Mouse (Mus musculus) embryonic facial prominence, embryonic 15.5 days (tissue): ENCODE measurements around the gene Zfand6. TPM values are rescaled to one million over a fixed set of nuclear protein-coding genes. Genes with fewer than 3 reads are reported as not detected.
A peak's percentile ranks its signal among the peaks of the same experiment; 100 is the strongest.

ENCODE experiments used
- ATAC-seq: fragments of 200-750 bp; cut with Nextera tagmentation; 2 replicates; pipeline ENCODE4 v1.8.0; 2017; ENCODE audit warnings: low read depth, moderate TSS enrichment; ENCODE audit not compliant: insufficient number of reproducible peaks, low FRiP score, low TSS enrichment
- H3K27ac ChIP-seq: fragments of 300-500 bp; sonication (generic); replicated peaks from 2 replicates; pipeline ENCODE4 v1.5.1; 2015; ENCODE audit warnings: mild to moderate bottlenecking, inconsistent platforms
- H3K27me3 ChIP-seq: fragments of 300-500 bp; sonication (generic); 2 replicates; pipeline ENCODE4 v1.6.1; 2015; ENCODE audit warnings: inconsistent platforms
- H3K36me3 ChIP-seq: fragments of 300-500 bp; sonication (generic); 2 replicates; pipeline ENCODE4 v1.6.1; 2015; ENCODE audit warnings: mild to moderate bottlenecking, inconsistent platforms
- H3K4me1 ChIP-seq: fragments of 300-500 bp; sonication (generic); 2 replicates; pipeline ENCODE4 v1.6.1; 2015; ENCODE audit warnings: inconsistent platforms
- H3K4me2 ChIP-seq: fragments of 300-500 bp; sonication (generic); replicated peaks from 2 replicates; pipeline ENCODE4 v1.6.1; 2015; ENCODE audit warnings: mild to moderate bottlenecking, inconsistent platforms
- H3K4me3 ChIP-seq: fragments of 300-500 bp; sonication (generic); replicated peaks from 2 replicates; pipeline ENCODE4 v1.5.1; 2015; ENCODE audit warnings: mild to moderate bottlenecking, inconsistent platforms
- H3K9ac ChIP-seq: fragments of 300-500 bp; sonication (generic); 2 replicates; pipeline ENCODE4 v1.6.1; 2015; ENCODE audit warnings: inconsistent platforms
- H3K9me3 ChIP-seq: fragments of 300-500 bp; sonication (generic); replicated peaks from 2 replicates; pipeline ENCODE4 v1.6.1; 2016; ENCODE audit warnings: inconsistent platforms
- WGBS: fragments of 180-500 bp; shearing (Covaris S2); methylation state at CpG from one replicate; pipeline ENCODE4 v1.1.7; 2015; 5-methylcytosine and 5-hydroxymethylcytosine counted together
- polyA plus RNA-seq: library from polyadenylated mRNA; unstranded; fragments of >200 nt; fragmentation: Nextera tagmentation; extraction: Ambion mirVana; gene quantifications from 2 replicates; pipeline ENCODE4 v1.2.1, GENCODE M21; 2015

Zfand6 gene
- polyA plus RNA-seq: 157 and 158 TPM in 2 replicates

DNA sequence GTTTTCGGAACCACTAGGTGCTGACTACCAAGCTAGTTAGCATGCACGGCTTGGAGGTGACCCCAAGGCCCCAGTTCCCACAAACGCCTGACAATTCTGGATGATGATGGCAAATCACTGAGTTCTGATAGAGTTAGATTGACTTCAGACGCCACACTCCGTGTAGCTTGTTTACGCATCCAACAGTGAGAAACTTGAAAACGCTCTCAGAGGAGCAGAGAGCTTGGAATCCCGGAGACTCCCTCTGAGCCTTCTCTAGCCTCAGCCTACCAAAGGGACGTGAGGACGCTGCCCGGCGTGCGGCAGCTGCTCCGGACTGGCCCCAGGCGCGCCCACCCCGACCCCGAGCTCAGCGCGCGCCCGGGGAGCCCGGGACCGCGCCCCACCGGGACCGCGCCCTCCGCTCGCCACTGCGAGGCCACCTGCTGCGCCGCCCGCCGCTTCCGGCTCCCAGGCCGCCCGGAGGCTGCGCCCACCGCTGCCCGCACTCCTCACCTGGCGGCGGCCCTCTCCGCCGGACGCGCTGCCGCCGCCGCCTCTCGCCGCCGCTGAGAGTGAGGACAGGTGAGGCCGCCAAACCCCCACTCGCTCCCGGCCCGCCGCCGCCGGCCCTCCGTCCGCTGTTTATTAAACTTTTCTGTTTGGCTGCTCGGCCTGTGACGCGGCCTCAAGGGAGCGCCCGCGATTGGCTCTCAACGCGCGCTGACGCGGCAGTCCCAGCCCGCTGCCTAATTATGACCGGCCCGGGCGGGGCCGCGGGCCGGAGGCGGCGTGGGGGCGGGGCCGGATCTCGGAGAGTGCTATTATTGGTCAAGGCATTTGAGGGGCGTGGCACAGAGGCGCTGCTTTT lies at the start of gene Zfand6:
Gene Zfand6, minus strand, starts transcription at position 709 of the 850 bp plus-strand sequence.
- Histone ChIP-seq H3K9me3 (no peaks in the 10 kb centered on the region), H3K36me3 (no peaks in the 10 kb centered on the region)
- under 1% methylated on average over 86 of the region's 87 CpGs for WGBS

DNA sequence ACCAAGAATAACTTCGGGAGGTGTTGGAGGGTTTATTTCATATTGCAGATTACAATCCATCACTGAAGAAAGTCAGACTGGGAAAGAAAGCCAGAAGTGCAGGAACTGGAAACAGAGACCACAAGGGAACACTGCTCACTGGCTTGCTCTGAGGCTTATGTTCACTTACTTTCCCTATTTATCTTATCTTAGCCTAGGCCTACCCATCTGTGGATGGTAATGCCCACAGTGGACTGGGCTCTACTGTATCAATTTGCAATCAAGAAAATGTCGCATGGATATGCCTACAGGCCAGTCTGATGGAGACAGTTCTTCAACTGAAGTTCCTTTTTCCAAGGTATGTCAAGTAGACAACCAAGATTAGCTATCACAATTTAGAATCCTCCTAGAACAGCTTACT lies 47.0 kb upstream of the Zfand6 start:
- Histone ChIP-seq H3K4me1 (no peaks in the 10 kb centered on the region), H3K9me3 (no peaks in the 10 kb centered on the region), H3K4me2 (no peak overlapping the region), H3K27me3 (no peaks in the 10 kb centered on the region), H3K27ac (no peak overlapping the region), H3K36me3 (no peaks in the 10 kb centered on the region), H3K9ac (no peak overlapping the region), H3K4me3 (no peak overlapping the region)
- 80% methylated on average over 2 of the region's 2 CpGs for WGBS
- ATAC-seq: no peak

More for the DNA sequence above, at the start of gene Zfand6:
- Histone ChIP-seq H3K27ac (peak within 1 kb of the TSS; percentile 88), H3K4me3 (peak within 1 kb of the TSS; percentile 92), H3K4me1 (peaks cover 6% of the 10 kb centered on the region; the same call in 1 of the 2 replicates), H3K27me3 (no peaks in the 10 kb centered on the region), H3K9ac (peak within 1 kb of the TSS; percentile 66), H3K4me2 (peak within 1 kb of the TSS; percentile 88)
- ATAC-seq: peak; percentile 99

DNA sequence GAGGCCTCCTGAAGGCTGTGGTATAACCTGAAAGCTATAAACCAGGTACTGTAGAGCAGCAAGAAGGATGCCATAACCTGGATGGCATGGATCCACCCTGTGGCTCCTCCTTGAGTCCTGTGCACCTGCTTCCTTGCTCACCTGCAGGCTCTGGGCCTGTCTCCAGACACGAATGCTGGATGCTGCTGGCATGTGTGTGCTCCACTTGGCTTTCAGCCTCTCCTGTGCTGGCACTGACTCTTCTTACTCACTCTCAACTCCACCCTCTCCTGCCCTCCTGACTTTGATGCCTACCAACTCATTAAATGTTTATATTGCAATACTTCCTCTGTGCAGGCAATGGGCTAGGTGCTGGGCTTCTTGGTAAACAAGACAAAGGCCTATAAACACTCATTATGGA lies 43.3 kb upstream of the Zfand6 start:
- Histone ChIP-seq H3K36me3 (no peaks in the 10 kb centered on the region), H3K4me1 (0 out of 2 replicates have a peak, but pooled peaks cover 3% of the 10 kb centered on the region), H3K4me3 (no peak overlapping the region), H3K4me2 (no peak overlapping the region), H3K27me3 (no peaks in the 10 kb centered on the region), H3K27ac (no peak overlapping the region), H3K9me3 (no peaks in the 10 kb centered on the region), H3K9ac (no peak overlapping the region)
- no peak for ATAC-seq
- WGBS: 67% methylated on average over 1 of the region's 1 CpGs

DNA sequence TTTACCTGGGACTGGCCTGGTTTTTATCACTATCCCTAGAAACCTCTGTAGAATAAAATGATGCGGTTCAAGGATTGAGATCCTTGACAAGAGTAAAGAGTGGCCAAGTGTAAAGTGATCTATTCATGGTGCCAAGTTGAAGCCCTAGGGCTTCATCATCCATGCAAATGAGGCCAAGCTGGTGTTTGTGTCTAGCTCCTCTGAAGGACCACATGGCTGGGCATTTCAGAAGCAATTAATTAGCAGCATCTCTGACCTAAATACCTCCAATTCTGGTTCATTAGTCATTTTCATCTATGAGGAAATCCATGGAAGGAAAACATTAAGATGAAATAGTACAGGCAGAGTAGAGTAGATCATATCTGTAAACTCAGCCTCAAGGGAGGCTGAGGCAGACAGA lies 42.3 kb upstream of the Zfand6 start:
- whole genome bisulfite sequencing: 95% methylated on average over 1 of the region's 1 CpGs
- no peak overlapping the region for H3K9ac ChIP-seq
- no peak overlapping the region for H3K4me3 ChIP-seq
- no peaks in the 10 kb centered on the region for H3K27me3 ChIP-seq
- H3K4me2 ChIP-seq: no peak overlapping the region
- H3K36me3 ChIP-seq: no peaks in the 10 kb centered on the region
- no peak overlapping the region for H3K27ac ChIP-seq
- ATAC-seq: no peak
- no peaks in the 10 kb centered on the region for H3K9me3 ChIP-seq
- 0 out of 2 replicates have a peak, but pooled peaks cover 3% of the 10 kb centered on the region for H3K4me1 ChIP-seq

DNA sequence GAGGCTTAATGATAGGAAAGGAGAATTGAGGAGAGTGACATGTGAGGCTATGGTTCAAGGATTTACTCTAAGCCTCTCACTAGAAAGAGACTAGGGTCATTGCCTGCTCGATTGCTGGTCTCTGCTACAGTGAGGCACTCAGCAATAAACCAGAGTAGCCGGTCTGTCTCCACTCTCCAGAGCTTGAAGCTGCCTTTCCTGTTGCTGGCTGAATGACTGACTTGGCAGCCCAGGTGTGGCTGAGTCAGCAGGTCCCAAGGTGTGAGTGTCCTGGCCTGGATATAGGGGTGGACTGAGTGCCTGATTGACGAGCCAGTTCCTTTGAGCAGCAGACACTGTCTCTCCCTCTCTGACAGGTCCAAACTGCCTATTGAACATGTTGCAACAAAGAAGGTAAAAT lies 41.3 kb upstream of the Zfand6 start:
- H3K4me3 ChIP-seq: no peak overlapping the region
- no peak overlapping the region for H3K9ac ChIP-seq
- H3K36me3 ChIP-seq: no peaks in the 10 kb centered on the region
- no peaks in the 10 kb centered on the region for H3K9me3 ChIP-seq
- 77% methylated on average over 3 of the region's 3 CpGs for WGBS
- no peaks in the 10 kb centered on the region for H3K27me3 ChIP-seq
- 0 out of 2 replicates have a peak, but pooled peaks cover 3% of the 10 kb centered on the region for H3K4me1 ChIP-seq
- no peak overlapping the region for H3K4me2 ChIP-seq
- no peak overlapping the region for H3K27ac ChIP-seq
- no peak for ATAC-seq

DNA sequence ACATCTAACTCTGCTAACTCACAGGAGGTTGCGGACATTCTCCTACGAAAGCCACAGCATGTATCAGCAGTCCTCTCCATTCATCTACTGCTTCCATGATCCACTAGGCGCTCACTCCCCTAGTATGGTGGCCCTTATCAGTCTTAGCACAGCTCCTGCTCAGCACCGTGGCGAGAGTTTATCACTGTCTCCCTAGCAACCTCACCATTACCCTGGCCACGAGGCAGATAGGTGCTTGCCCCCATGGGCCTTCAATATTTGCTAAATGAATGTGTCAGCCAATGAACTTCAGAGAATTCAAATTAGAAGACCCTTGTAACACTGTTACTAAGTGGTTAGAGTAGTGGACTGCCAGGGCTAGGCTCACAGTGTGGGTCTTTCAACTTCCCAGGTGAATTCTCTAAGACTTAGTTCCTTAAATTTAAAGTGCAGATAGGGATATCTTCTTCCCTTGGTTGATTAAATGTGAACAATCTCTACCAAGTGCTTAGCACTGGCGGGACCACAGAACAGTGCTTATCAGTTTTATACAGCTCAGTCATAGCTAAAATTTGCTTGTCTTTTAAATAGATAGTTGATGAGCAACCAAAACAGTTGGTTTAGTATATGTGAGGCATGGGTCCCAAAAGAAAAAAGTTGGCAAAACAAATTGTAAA lies 33.2 kb upstream of the Zfand6 start:
- no peak overlapping the region for H3K27ac ChIP-seq
- no peak for ATAC-seq

DNA sequence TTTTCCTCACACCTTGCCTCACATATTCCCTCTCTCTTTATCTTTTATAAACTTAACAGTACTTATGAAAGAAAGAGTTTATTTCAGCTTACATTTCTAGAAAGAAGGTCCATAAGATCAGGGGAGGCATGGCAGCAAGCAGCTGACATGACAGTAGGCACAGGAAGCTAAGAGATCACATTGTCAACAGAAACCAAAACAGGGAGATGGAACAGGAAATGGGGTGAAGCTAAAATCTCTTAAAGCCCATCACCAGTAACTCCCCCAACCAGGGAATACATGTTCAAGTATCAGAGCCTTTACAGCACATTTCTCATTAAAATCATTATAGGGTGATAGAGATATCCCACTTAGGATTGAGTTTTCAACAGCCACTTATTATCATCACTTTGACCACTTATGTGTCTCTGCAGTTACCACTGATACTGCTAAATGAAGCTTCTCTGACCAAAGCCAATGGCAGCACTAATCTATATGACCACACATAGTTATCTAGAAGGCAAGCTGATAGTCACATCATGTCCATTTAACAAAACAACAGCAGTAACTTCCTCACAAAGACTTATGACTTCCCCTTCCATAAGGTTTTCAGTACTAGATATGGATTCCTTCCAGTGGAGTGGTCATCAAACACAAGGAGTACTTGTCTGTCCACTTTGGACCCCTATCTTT lies 20.7 kb upstream of the Zfand6 start:
- ATAC-seq: no peak
- H3K4me3 ChIP-seq: no peak overlapping the region
- no peaks in the 10 kb centered on the region for H3K27me3 ChIP-seq
- no peak overlapping the region for H3K4me2 ChIP-seq
- no peaks in the 10 kb centered on the region for H3K9me3 ChIP-seq
- no peak overlapping the region for H3K9ac ChIP-seq
- H3K4me1 ChIP-seq: no peaks in the 10 kb centered on the region
- H3K27ac ChIP-seq: no peak overlapping the region
- H3K36me3 ChIP-seq: no peaks in the 10 kb centered on the region

More for the DNA sequence above, 33.2 kb upstream of the Zfand6 start:
- WGBS: 75% methylated on average over 7 of the region's 7 CpGs
- H3K9ac ChIP-seq: no peak overlapping the region
- H3K36me3 ChIP-seq: no peaks in the 10 kb centered on the region
- H3K4me1 ChIP-seq: no peaks in the 10 kb centered on the region
- no peaks in the 10 kb centered on the region for H3K27me3 ChIP-seq
- H3K4me2 ChIP-seq: no peak overlapping the region
- H3K9me3 ChIP-seq: no peaks in the 10 kb centered on the region
- H3K4me3 ChIP-seq: no peak overlapping the region

DNA sequence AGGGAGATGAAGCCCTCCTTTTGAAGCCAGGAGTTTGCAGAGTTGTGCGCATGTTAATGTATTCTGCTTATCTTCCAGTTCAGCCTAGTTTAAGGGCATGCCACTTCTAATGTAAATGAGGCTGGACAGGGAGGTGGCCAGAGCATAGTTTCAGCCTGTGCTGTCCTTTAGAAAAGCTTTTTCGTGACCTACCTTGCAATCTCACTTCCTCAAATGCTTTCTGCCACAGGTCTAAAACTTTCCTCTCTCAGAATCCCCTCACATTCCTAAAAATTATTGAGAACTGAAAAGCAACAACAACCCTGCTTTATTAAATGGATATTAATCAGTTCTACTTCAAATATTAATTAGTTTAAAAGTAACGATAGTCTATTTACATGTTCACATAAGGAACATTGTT lies 17.1 kb upstream of the Zfand6 start:
- no peaks in the 10 kb centered on the region for H3K36me3 ChIP-seq
- H3K4me3 ChIP-seq: no peak overlapping the region
- H3K27ac ChIP-seq: no peak overlapping the region
- no peaks in the 10 kb centered on the region for H3K27me3 ChIP-seq
- ATAC-seq: no peak
- no peaks in the 10 kb centered on the region for H3K9me3 ChIP-seq
- H3K4me2 ChIP-seq: no peak overlapping the region
- 94% methylated on average over 3 of the region's 3 CpGs for WGBS
- no peaks in the 10 kb centered on the region for H3K4me1 ChIP-seq
- no peak overlapping the region for H3K9ac ChIP-seq

DNA sequence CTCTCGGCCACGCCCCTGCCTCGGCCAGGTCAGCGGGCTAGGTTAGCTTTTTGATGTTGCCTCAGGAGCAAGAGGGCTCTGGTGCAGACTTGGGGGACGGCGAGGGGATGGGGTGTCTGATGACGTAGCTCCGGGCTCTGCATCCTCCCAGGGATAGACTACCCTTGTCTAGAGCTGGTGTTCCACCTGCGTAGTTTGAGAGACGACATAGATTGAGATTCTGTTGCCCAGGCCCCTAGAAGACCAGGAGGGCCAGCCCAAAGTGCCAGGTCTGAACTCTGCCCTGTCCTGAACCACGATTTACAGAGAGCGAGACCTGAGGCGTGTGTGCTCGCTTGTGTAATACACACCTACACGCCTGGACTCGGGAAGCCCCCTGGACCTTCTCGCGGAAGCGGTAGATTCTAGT lies 346 bp upstream of the Zfand6 start:
- Histone ChIP-seq H3K36me3 (no peaks in the 10 kb centered on the region), H3K27ac (no peak overlapping the region), H3K4me1 (peaks cover 6% of the 10 kb centered on the region; the same call in 1 of the 2 replicates), H3K4me3 (peak overlapping the region; percentile 92), H3K27me3 (no peaks in the 10 kb centered on the region), H3K4me2 (peak overlapping the region; percentile 88), H3K9me3 (no peaks in the 10 kb centered on the region), H3K9ac (0 out of 2 replicates have a peak overlapping the region, but pooled peaks have one; percentile 23)
- 4% methylated on average over 19 of the region's 19 CpGs for WGBS
- ATAC-seq: no peak; the same call in 1 of the 2 replicates

DNA sequence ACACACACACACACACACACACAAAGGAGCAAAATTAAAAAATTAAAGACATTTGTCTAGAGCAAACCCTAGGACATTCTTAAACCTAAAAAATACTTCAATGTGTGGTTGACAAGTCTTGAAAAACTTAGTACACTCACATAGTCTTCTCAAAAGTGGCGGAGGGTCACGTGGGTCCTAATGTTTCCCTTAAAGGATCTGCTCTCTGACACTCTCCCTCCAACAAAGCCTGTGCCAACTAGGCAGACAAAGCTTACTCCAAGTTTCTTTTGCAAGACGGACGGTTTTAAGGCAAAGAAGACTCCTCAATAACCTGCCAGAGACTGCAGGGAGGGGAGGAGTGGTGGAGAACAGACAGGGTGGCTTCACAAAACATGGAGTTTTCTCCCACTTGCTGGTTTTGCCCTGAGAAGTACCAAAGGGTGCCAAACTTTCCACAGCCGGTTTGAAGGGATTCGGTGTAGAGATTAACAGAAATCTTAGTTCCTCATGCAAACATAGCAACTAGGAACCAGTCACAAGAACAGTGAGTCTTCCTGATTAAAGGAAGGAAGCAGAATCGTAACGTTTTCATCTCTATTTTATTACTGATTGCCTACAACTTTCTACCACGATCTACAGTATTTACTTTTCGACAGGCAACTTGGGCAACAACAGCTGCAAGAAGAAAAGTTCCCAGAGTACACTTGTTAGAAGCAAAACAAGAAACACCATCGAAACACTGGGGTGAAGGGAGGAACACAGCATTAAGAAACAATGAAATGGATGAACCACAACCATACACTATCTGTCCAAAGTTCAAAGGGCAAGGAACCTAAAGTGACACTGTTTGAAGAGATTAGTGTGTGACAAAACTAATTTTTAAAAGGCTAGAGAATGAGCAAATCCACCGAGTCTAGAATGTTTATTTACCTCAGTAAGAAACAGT lies 1.8 kb downstream of the Zfand6 start:
- Histone ChIP-seq H3K4me3 (no peak overlapping the region), H3K36me3 (no peaks in the 10 kb centered on the region), H3K9ac (no peak overlapping the region), H3K4me1 (peaks cover 6% of the 10 kb centered on the region; the same call in 1 of the 2 replicates), H3K9me3 (no peaks in the 10 kb centered on the region), H3K27me3 (no peaks in the 10 kb centered on the region), H3K4me2 (no peak overlapping the region), H3K27ac (no peak overlapping the region)
- ATAC-seq: no peak
- 68% methylated on average over 12 of the region's 12 CpGs for WGBS
